Mouse (Mus musculus): ENCODE measurements around the gene Prorsd1. TPM values are rescaled to one million over a fixed set of nuclear protein-coding genes. Genes with fewer than 3 reads are reported as not detected.

Gene Prorsd1
- polyA plus RNA-seq (2012; rRNA removed), result 0.19 and 0.49 TPM in 2 replicates

DNA sequence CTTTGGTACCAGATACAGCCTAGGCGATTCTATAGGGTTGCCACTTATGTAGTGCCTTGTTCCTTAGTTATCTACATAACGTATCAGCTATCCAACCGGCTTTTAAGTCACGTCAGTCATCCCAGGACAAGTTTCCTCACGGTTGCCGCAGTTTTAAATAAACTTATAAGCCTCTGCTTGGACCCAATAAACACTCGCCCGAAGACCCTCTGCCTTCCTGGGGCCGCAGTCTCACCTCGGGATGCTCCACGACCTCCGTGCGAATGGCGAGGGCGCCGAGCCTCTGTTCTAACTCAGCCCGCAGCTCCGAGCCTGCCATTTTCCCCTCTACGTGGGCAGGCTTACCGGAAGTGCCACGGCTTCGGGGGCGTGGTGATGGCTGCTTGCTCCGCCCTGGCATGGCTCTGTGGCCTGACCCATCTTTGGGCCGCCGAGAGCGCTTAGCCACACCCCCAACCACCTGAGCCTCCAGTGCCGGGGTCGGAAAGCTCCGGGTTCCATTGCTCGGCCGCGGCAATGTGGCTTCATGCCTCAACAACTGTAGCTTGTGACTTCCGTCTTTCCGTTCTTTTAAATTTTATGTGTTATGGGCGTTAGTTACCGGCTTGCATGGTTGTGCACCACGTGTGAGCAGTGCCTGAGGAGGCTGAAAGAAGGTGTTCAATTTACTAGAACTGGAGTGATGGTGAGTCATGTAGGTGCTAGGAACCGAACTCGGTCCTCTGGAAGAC is at the start of gene Prorsd1:
Gene Prorsd1 (minus strand): TSS at position 352 of the 731 bp plus-strand sequence.

DNA sequence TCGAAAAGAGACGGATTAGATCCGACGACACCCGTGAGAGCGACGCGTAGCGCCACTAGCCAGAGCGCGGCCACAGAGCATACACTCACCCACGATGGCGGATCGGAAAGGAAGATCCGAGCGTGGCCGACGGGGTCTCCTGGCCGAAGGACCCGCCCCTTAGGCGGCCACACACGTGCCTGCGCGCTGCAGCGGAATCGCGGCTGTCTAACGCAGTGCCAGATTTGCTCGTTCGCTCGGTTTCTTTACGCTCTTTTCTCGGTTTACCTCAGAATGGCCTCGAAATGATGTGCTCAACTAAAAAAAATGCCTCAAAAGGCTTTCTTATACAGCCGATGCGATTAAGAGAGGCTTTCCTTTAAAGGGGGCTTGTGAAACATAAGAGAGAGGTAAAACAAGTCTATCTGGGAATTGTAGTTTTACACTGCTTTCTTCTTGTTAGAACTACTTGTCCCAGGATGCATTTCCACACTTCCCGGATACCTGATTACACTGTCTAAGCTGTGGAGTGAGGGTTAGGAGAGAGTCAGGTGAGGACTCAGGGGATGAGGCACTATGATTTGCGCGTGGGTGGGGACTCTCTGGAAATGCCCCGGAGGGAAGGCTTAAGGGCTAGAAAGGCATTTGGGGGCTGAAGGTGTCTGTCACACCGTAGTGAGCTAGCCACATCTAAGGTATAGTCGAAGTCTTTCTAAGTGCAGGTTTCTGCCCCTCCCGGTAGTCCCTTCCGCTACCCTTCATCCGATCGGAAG is 33.1 kb upstream of the Prorsd1 start, which contains the start of the genes Clhc1 and Rps27a:
Gene Clhc1 (plus strand): TSS at position 199 of the 752 bp plus-strand sequence.
Gene Rps27a (minus strand): TSS at position 358 of the 752 bp plus-strand sequence.

DNA sequence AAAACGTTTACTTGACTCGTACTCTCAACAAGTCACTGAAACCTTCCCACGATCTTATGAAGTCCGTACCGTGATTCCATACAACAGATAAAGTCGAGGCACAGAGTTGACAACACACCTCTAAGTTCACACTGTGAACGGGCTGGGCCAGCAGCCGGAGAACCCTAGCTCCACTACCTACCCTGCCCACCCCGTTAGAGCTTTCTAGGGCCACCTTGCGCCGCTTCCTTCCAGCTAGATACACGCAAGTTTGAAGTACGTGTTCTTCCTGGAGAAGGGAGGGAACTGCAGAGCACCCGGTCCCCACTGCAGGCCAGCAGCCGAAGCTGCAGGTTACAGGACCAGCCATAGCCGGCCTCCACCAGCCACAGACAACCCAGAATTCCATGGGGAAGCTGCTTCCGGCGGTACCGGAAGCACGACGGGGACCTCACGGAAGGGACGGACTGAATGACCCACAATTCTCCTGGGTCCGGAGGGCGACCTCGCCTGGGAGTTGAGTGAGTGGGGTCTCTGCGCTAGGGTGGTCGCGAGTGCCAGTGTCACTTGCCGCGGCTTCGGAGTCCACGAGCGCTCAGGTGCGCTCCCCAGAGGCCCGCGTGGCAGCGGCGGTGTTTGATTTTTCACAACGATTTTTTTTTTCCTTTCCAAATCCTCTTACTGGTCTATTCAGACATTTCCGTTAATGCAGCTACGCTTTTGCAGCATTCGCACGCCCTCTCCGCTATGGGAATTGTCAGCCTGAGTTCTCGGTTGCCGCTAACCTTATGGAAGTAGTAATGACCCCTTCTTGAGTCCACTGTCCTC is 11.4 kb upstream of the Prorsd1 start, which contains the start of gene Mtif2:
Gene Mtif2 (plus strand): TSS at position 421 of the 807 bp plus-strand sequence.

Other genes with a start within 250 kb of the Prorsd1 start
- 0.10 and 0.13 TPM in 2 replicates for gene Ccdc88a, start 141.4 kb downstream of the Prorsd1 start, polyA plus RNA-seq (2012; rRNA removed)
- 0.84 and 1.3 TPM in 2 replicates for gene Mtif2, start 11.4 kb upstream of the Prorsd1 start, polyA plus RNA-seq (2012; rRNA removed)
- not detected in 2 replicates for gene Clhc1, start 32.9 kb upstream of the Prorsd1 start, polyA plus RNA-seq (2012; rRNA removed)
- gene Rps27a, start 33.1 kb upstream of the Prorsd1 start, polyA plus RNA-seq (2012; rRNA removed), result 6.6 and 9.1 TPM in 2 replicates
- 27.9 and 45.4 TPM in 2 replicates for gene Rtn4, start 177.9 kb upstream of the Prorsd1 start, polyA plus RNA-seq (2012; rRNA removed)